Mouse (Mus musculus) CH12.LX (cell line): Measurements from ENCODE around the gene Larp1.

Experiments used
- CTCF ChIP-seq, 2 experiments: IDR thresholded peaks in 1 of 2; conservative IDR thresholded peaks in 1 of 2; 2 replicates each; pipeline ENCODE4 v1.5.1; 2011 to 2012; ENCODE audit warnings: low read depth in 2 of 2, low read length in 2 of 2, improper control_type of control experiment in 1 of 2, inconsistent platforms in 1 of 2, mild to moderate bottlenecking in 1 of 2, moderate library complexity in 1 of 2
- USF1 ChIP-seq: IDR thresholded peaks from 2 replicates; pipeline ENCODE4 v1.6.1; 2014; ENCODE audit warnings: low read depth, mild to moderate bottlenecking, inconsistent platforms, low read length, improper control_type of control experiment
- ZC3H11A ChIP-seq: IDR thresholded peaks from 2 replicates; pipeline ENCODE4 v1.6.1; 2012; ENCODE audit warnings: low read depth, mild to moderate bottlenecking, inconsistent platforms, low read length, improper control_type of control experiment

- TF ChIP-seq CTCF (conservative IDR thresholded peaks at IDR 0.05 in 1 of 2, IDR thresholded peaks at IDR 0.05 in 1 of 2; ENCODE audit: low read depth in 2 of 2, low read length in 2 of 2) = no peak
- no peak for TF ChIP-seq ZC3H11A
- TF ChIP-seq USF1 = no peak
Measured at GRCm38 (mm10) chr11:58072978-58073377, 64.1 kb downstream of the Larp1 start.
